ENCODE assay signal across 9 mouse cellular contexts in genomic region chr5:134678827-134679546, GRCm38 (mm10). TPM values are rescaled to one million over a fixed set of nuclear protein-coding genes. Genes with fewer than 3 reads are reported as not detected.
DNase-seq lines count a peak whose midpoint lies in the region; ATAC-seq and TF ChIP-seq lines count a peak whose summit lies in the region.
"Had no signal": no experiment of that assay in that cellular context is flagged by ENCODE, and none has a peak within 500 bp of the region (broad histone marks: within the 10 kb centered on the region; RNA-seq: fewer than 3 reads in every experiment).

No protein-coding gene starts in this region.

- intact Hi-C loops in heart, postnatal 14 days (cut with DNase I) = no loop called here

- no peak overlapping the region for H3K9ac ChIP-seq in kidney, embryonic 16.5 days (replicated peaks; ENCODE audit: low read length)
- H3K9ac ChIP-seq in lung, postnatal 0 days (replicated peaks; ENCODE audit: low read depth) = no peak overlapping the region; the same call in 1 of the 2 replicates

- H3K4me3 ChIP-seq in kidney, adult 2 months (ENCODE audit: insufficient read depth, low read depth, low read length) = no peak overlapping the region
- H3K4me3 ChIP-seq in kidney, embryonic 16.5 days (ENCODE audit: low read length) = no peak overlapping the region
- no peak overlapping the region for H3K4me3 ChIP-seq in lung, postnatal 0 days (ENCODE audit: low read depth, low read length)
- H3K4me3 ChIP-seq: left cerebral cortex, adult 2 months had no signal

- H3K27me3 ChIP-seq in kidney, adult 2 months (replicated peaks; ENCODE audit: control insufficient read depth, insufficient read depth, low read length) = no peaks in the 10 kb centered on the region
- no peaks in the 10 kb centered on the region for H3K27me3 ChIP-seq in kidney, embryonic 16.5 days (ENCODE audit: insufficient read depth, low read length)
- no peaks in the 10 kb centered on the region for H3K27me3 ChIP-seq in lung, postnatal 0 days (replicated peaks; ENCODE audit: insufficient read depth, low read length)

- no peaks in the 10 kb centered on the region for H3K9me3 ChIP-seq in kidney, embryonic 16.5 days (ENCODE audit: low read length)
- H3K9me3 ChIP-seq in lung, postnatal 0 days (ENCODE audit: low read length) = no peaks in the 10 kb centered on the region

- no peaks in the 10 kb centered on the region for H3K4me1 ChIP-seq in kidney, adult 2 months (ENCODE audit: control insufficient read depth, insufficient read depth, low read length)
- H3K4me1 ChIP-seq in kidney, embryonic 16.5 days (ENCODE audit: insufficient read depth, low read length) = peaks cover 31% of the 10 kb centered on the region
- H3K4me1 ChIP-seq in lung, postnatal 0 days (ENCODE audit: insufficient read depth, low read depth, low read length) = peaks cover 35% of the 10 kb centered on the region; the same call in 1 of the 2 replicates

- 71% methylated on average over 8 of the region's 8 CpGs for WGBS in kidney, adult 2 months
- 68% methylated on average over 8 of the region's 8 CpGs for WGBS in kidney, embryonic 16.5 days
- 76% methylated on average over 8 of the region's 8 CpGs for WGBS in lung, postnatal 0 days

- TF ChIP-seq EP300 in lung, postnatal 0 days (IDR thresholded peaks at IDR 0.05) = no peak

- DNase-seq in kidney, adult 2 months = peak; percentile 50
- DNase-seq in c-Kit-positive CD71-positive TER-119-negative erythroid progenitor cells, embryonic 14.5 days (ENCODE audit: low read depth) = peak; percentile 37
- DNase-seq in heart, postnatal 14 days = peak; percentile 29 to 50
- no peak for DNase-seq in lung, postnatal 0 days (ENCODE audit: low spot score)
- DNase-seq in embryo, embryonic 10.5 days (ENCODE audit: low spot score) = no peak
- no peak for DNase-seq in right cerebral cortex, postnatal 10 days (ENCODE audit: low spot score in 2 of 2)
- DNase-seq in urinary bladder, postnatal 25 days (ENCODE audit: low spot score) = no peak

- no peaks in the 10 kb centered on the region for H3K36me3 ChIP-seq in kidney, adult 2 months (ENCODE audit: control insufficient read depth, insufficient read depth, low read length)
- H3K36me3 ChIP-seq in kidney, embryonic 16.5 days (ENCODE audit: insufficient read depth, low read length) = no peaks in the 10 kb centered on the region; the same call in 1 of the 2 replicates
- no peaks in the 10 kb centered on the region for H3K36me3 ChIP-seq in lung, postnatal 0 days (ENCODE audit: insufficient read depth, low read length)

- no peak overlapping the region for H3K4me2 ChIP-seq in kidney, embryonic 16.5 days (replicated peaks; ENCODE audit: low read depth, low read length)
- no peak overlapping the region for H3K4me2 ChIP-seq in lung, postnatal 0 days (replicated peaks; ENCODE audit: low read depth, low read length)

- TF ChIP-seq POLR2A in kidney, adult 2 months (IDR thresholded peaks at IDR 0.05; ENCODE audit: low read depth, low read length) = no peak

- no peak for TF ChIP-seq CTCF in kidney, adult 2 months (conservative IDR thresholded peaks at IDR 0.05; ENCODE audit: insufficient read depth, insufficient read length, low read depth, low read length)
- no peak for TF ChIP-seq CTCF in lung, postnatal 0 days (IDR thresholded peaks at IDR 0.05)

- H3K27ac ChIP-seq in kidney, adult 2 months (ENCODE audit: insufficient read depth, low read depth, low read length) = peak overlapping the region; percentile 73
- H3K27ac ChIP-seq in kidney, embryonic 16.5 days (ENCODE audit: low read length) = no peak overlapping the region
- H3K27ac ChIP-seq in lung, postnatal 0 days (ENCODE audit: low read length) = peak overlapping the region; percentile 89

- no peak for ATAC-seq in kidney, embryonic 16.5 days (ENCODE audit: low FRiP score, low TSS enrichment)
- no peak for ATAC-seq in lung, postnatal 0 days

RNA-seq across cellular contexts. Expression of gene Limk1, which starts 9.4 kb away (rescaled TPM):
- polyA plus RNA-seq in kidney, adult 2 months (2012; rRNA removed) = 7.3 and 7.9 TPM in 2 replicates
- 4.9 and 5.2 TPM in 2 replicates for polyA plus RNA-seq in kidney, embryonic 16.5 days (2015; fragmentation: Nextera tagmentation; extraction: Ambion mirVana)
- 1 to 10 TPM; 7.3 to 8.1 TPM for total RNA-seq in heart, postnatal 14 days (2021)
- 7.2 and 10.2 TPM in 2 replicates for polyA plus RNA-seq in lung, postnatal 0 days (2015; fragmentation: Nextera tagmentation; extraction: Ambion mirVana)

RNA-seq across cellular contexts. Expression of gene Eif4h, which starts 39.7 kb away (rescaled TPM):
- 192 and 218 TPM in 2 replicates for polyA plus RNA-seq in kidney, adult 2 months (2012; rRNA removed)
- polyA plus RNA-seq in kidney, embryonic 16.5 days (2015; fragmentation: Nextera tagmentation; extraction: Ambion mirVana) = 492 and 502 TPM in 2 replicates
- 100 to 1,000 TPM; 165 to 170 TPM for total RNA-seq in heart, postnatal 14 days (2021)
- polyA plus RNA-seq in lung, postnatal 0 days (2015; fragmentation: Nextera tagmentation; extraction: Ambion mirVana) = 403 and 485 TPM in 2 replicates

Comparison
In these comparisons a context has a peak if more than half of its experiments do, and no peak if none do; other contexts are left out.
1. DNase-seq: peak in kidney, adult 2 months (single experiment), c-Kit-positive CD71-positive TER-119-negative erythroid progenitor cells, embryonic 14.5 days (single experiment) and heart, postnatal 14 days (2 of 2); none in lung, postnatal 0 days (single experiment), embryo, embryonic 10.5 days (single experiment), right cerebral cortex, postnatal 10 days (0 of 2) and urinary bladder, postnatal 25 days (single experiment).